Mouse (Mus musculus) embryonic facial prominence, embryonic 13.5 days (tissue): ENCODE results near the gene Ebpl. TPM values are rescaled to one million over a fixed set of nuclear protein-coding genes. Genes with fewer than 3 reads are reported as not detected.

ENCODE experiments used
- ATAC-seq: fragments of 200-750 bp; cut with Nextera tagmentation; 2 replicates; pipeline ENCODE4 v1.8.0; 2017; ENCODE audit warnings: low read depth; ENCODE audit not compliant: insufficient number of reproducible peaks, insufficient read depth, low FRiP score, low TSS enrichment
- H3K27ac ChIP-seq: fragments of 300-500 bp; sonication (generic); 2 replicates; pipeline ENCODE4 v1.5.1; 2015; ENCODE audit warnings: moderate library complexity, mild to moderate bottlenecking, inconsistent platforms
- H3K27me3 ChIP-seq: fragments of 300-500 bp; sonication (generic); 2 replicates; pipeline ENCODE4 v1.6.1; 2015; ENCODE audit warnings: mild to moderate bottlenecking, inconsistent platforms
- H3K36me3 ChIP-seq: fragments of 300-500 bp; sonication (generic); 2 replicates; pipeline ENCODE4 v1.6.1; 2015; ENCODE audit warnings: mild to moderate bottlenecking, inconsistent platforms
- H3K4me1 ChIP-seq: fragments of 300-500 bp; sonication (generic); 2 replicates; pipeline ENCODE4 v1.6.1; 2015; ENCODE audit warnings: inconsistent platforms
- H3K4me2 ChIP-seq: fragments of 300-500 bp; sonication (generic); 2 replicates; pipeline ENCODE4 v1.6.1; 2015; ENCODE audit warnings: moderate library complexity, mild to moderate bottlenecking, inconsistent platforms
- H3K4me3 ChIP-seq: fragments of 300-500 bp; sonication (generic); 2 replicates; pipeline ENCODE4 v1.5.1; 2015; ENCODE audit warnings: mild to moderate bottlenecking, inconsistent platforms
- H3K9ac ChIP-seq: fragments of 300-500 bp; sonication (generic); 2 replicates; pipeline ENCODE4 v1.6.1; 2015; ENCODE audit warnings: mild to moderate bottlenecking, inconsistent platforms
- H3K9me3 ChIP-seq: fragments of 300-500 bp; sonication (generic); 2 replicates; pipeline ENCODE4 v1.6.1; 2016; ENCODE audit warnings: inconsistent platforms
- WGBS: fragments of 180-500 bp; shearing (Covaris S2); methylation state at CpG from one replicate; pipeline ENCODE4 v1.1.7; 2015; ENCODE audit warnings: mixed read lengths; 5-methylcytosine and 5-hydroxymethylcytosine counted together
- polyA plus RNA-seq: library from polyadenylated mRNA; unstranded; fragments of >200 nt; fragmentation: Nextera tagmentation; extraction: Ambion mirVana; gene quantifications from 2 replicates; pipeline ENCODE4 v1.2.1, GENCODE M21; 2015

Ebpl gene
- polyA plus RNA-seq = 15.8 and 16.0 TPM in 2 replicates

DNA sequence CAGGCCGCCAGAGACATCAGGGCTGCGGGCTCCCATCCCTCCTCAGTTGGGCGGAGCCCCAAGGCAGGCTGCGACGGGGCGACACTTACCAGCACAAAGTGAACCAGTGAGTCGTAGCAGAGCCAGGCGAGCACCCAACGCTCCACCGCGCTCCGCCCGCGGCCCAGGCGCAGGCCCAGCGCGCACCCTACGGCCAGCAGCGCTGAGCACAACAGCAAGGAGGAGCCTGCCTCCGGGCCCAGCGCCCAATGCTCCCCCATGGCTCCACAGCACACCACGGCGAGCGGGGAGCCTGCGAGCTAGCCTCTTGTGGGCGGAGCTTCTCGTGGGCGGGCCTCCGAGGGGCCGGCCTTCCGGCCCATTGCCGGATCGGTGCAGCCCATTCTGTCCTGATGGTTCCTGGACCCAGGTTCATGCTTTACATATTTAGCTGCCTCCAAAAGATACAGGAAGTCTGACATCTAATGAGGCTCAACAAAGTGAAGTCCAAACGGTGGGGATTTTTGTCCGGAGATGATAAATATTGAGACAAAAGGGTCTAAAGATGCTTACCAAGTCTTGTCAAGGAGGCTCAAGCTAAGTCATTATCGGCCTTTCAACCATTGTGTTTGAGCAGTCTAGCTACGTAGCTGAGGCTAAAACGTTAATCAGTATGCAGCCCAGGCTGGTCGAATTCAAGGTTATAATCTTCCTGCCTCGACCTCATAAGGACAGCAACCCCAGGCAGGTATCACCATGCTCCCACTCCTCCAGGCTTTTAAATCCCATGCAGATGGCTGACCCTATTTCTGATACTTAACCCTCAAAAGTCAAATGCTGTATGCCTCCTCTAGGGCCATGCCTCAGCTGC, at the start of gene Ebpl:
Gene Ebpl (minus strand): TSS at position 309 of the 850 bp plus-strand sequence.
- H3K36me3 ChIP-seq = peaks cover 4% of the 10 kb centered on the region; the same call in 1 of the 2 replicates
- H3K4me1 ChIP-seq = peaks cover 11% of the 10 kb centered on the region
- H3K4me3 ChIP-seq = peak within 1 kb of the TSS; percentile 70
- peak within 1 kb of the TSS; percentile 63 for H3K4me2 ChIP-seq
- peak within 1 kb of the TSS; percentile 84 for H3K9ac ChIP-seq
- H3K9me3 ChIP-seq = no peaks in the 10 kb centered on the region
- peak; percentile 83 for ATAC-seq
- H3K27me3 ChIP-seq = no peaks in the 10 kb centered on the region
- WGBS = under 1% methylated on average over 40 of the region's 40 CpGs
- peak within 1 kb of the TSS; percentile 85 for H3K27ac ChIP-seq

GRCm38 (mm10) chr14:61410020-61410419, 49.8 kb upstream of the Ebpl start:
- WGBS = 40% methylated on average over 2 of the region's 2 CpGs
- H3K4me3 ChIP-seq = no peak overlapping the region
- no peak overlapping the region for H3K4me2 ChIP-seq
- no peaks in the 10 kb centered on the region for H3K9me3 ChIP-seq
- peaks cover 21% of the 10 kb centered on the region for H3K4me1 ChIP-seq
- no peak overlapping the region for H3K9ac ChIP-seq
- H3K36me3 ChIP-seq = 0 out of 2 replicates have a peak, but pooled peaks cover 2% of the 10 kb centered on the region
- no peak for ATAC-seq
- no peak overlapping the region for H3K27ac ChIP-seq
- no peaks in the 10 kb centered on the region for H3K27me3 ChIP-seq

GRCm38 (mm10) chr14:61407055-61407454, 46.8 kb upstream of the Ebpl start:
- peaks cover 5% of the 10 kb centered on the region for H3K36me3 ChIP-seq
- no peak for ATAC-seq
- H3K9me3 ChIP-seq = no peaks in the 10 kb centered on the region
- peaks cover 18% of the 10 kb centered on the region; the same call in 1 of the 2 replicates for H3K4me1 ChIP-seq
- H3K4me2 ChIP-seq = no peak overlapping the region
- WGBS = 94% methylated on average over 3 of the region's 3 CpGs
- H3K27me3 ChIP-seq = no peaks in the 10 kb centered on the region
- H3K9ac ChIP-seq = no peak overlapping the region
- H3K4me3 ChIP-seq = no peak overlapping the region
- H3K27ac ChIP-seq = no peak overlapping the region

- Histone ChIP-seq H3K9ac (no peak overlapping the region), H3K4me1 (peaks cover 18% of the 10 kb centered on the region; the same call in 1 of the 2 replicates)
Measured at GRCm38 (mm10) chr14:61405761-61406160, 45.5 kb upstream of the Ebpl start.

DNA sequence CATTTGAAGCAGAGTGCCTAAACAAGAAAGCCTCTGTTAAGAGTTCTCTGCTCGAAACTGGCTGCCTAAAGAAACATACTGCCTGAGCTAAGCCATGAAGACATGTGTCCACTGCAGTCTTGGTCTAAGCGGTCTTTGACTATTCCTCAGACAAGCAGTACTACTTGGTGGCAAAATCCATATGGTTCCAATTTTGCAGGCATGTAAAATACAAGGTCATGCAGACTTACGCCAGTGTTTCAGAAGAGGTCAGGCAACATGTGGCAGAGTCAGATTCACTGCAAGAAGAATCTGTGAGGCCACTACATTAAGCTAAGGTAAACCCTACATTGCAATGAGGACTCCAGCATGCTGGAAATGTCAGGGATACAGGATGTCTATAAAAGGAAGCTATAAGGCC, 44.7 kb upstream of the Ebpl start:
- Histone ChIP-seq H3K27ac (no peak overlapping the region), H3K9me3 (no peaks in the 10 kb centered on the region), H3K27me3 (no peaks in the 10 kb centered on the region), H3K9ac (no peak overlapping the region), H3K4me2 (no peak overlapping the region), H3K4me3 (no peak overlapping the region), H3K4me1 (peaks cover 11% of the 10 kb centered on the region; the same call in 1 of the 2 replicates), H3K36me3 (peaks cover 14% of the 10 kb centered on the region)
- WGBS = 42% methylated on average over 3 of the region's 3 CpGs
- ATAC-seq = no peak

More at GRCm38 (mm10) chr14:61405761-61406160, 45.5 kb upstream of the Ebpl start:
- H3K27ac ChIP-seq = no peak overlapping the region
- H3K4me3 ChIP-seq = no peak overlapping the region
- H3K4me2 ChIP-seq = no peak overlapping the region
- H3K9me3 ChIP-seq = no peaks in the 10 kb centered on the region
- peaks cover 10% of the 10 kb centered on the region for H3K36me3 ChIP-seq
- no peak for ATAC-seq
- H3K27me3 ChIP-seq = no peaks in the 10 kb centered on the region

DNA sequence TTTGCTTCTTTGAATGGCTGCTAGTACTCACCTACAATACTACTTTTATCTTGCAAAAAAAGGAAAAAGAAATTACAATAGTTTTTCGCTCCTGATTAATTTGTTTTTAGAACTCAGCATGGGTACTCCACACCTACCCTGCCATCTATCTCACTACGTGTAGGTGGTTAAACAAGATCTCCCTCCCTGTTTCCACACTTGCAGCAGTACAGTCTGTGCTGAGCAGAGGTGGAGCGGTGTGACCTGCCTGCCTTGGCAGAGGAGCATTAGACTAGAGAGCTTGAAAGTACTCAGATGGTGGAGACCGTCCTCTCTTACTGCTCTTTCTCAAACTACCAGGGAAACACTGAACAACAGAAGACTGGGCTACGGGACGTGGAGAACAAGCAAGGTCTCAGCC, 34.5 kb upstream of the Ebpl start:
- no peak overlapping the region for H3K9ac ChIP-seq
- 92% methylated on average over 6 of the region's 6 CpGs for WGBS
- H3K36me3 ChIP-seq = peaks cover 23% of the 10 kb centered on the region
- no peaks in the 10 kb centered on the region for H3K4me1 ChIP-seq
- no peak for ATAC-seq
- no peaks in the 10 kb centered on the region for H3K9me3 ChIP-seq
- H3K4me2 ChIP-seq = no peak overlapping the region
- no peaks in the 10 kb centered on the region for H3K27me3 ChIP-seq
- no peak overlapping the region for H3K27ac ChIP-seq
- H3K4me3 ChIP-seq = no peak overlapping the region

- no peak overlapping the region for H3K9ac ChIP-seq
- no peaks in the 10 kb centered on the region for H3K27me3 ChIP-seq
- peaks cover 30% of the 10 kb centered on the region for H3K36me3 ChIP-seq
- H3K4me2 ChIP-seq = no peak overlapping the region
- no peaks in the 10 kb centered on the region for H3K9me3 ChIP-seq
- no peak overlapping the region for H3K4me3 ChIP-seq
- no peak overlapping the region for H3K27ac ChIP-seq
- ATAC-seq = no peak
- WGBS = 85% methylated on average over 3 of the region's 3 CpGs
- no peaks in the 10 kb centered on the region for H3K4me1 ChIP-seq
Measured at GRCm38 (mm10) chr14:61390586-61390985, 30.3 kb upstream of the Ebpl start.

GRCm38 (mm10) chr14:61367290-61367689, 7.1 kb upstream of the Ebpl start:
- no peaks in the 10 kb centered on the region for H3K9me3 ChIP-seq
- no peak overlapping the region for H3K4me2 ChIP-seq
- H3K27ac ChIP-seq = no peak overlapping the region
- ATAC-seq = no peak
- H3K36me3 ChIP-seq = peaks cover 28% of the 10 kb centered on the region
- H3K9ac ChIP-seq = no peak overlapping the region
- 90% methylated on average over 2 of the region's 2 CpGs for WGBS
- H3K27me3 ChIP-seq = no peaks in the 10 kb centered on the region
- no peaks in the 10 kb centered on the region for H3K4me1 ChIP-seq
- no peak overlapping the region for H3K4me3 ChIP-seq

DNA sequence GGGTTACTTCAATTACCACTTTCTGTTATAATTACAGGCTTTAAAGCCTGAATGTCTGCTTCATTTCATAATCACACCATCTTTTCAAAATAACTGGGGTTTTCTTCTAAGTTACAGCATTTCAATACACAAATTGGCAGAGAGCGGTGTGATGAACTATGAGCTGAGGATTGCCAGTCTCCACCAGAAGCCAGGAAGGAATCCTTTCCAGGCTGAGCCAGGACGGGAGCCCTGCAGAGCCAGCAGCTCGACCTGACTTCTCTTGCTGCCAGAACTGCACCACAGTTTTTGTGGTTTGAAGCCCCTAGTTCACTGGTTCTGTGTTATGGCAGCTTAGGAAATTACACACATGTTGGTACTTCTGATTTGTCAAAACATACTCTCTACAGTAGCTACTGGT, 4.4 kb upstream of the Ebpl start:
- no peaks in the 10 kb centered on the region for H3K9me3 ChIP-seq
- ATAC-seq = no peak
- 70% methylated on average over 3 of the region's 3 CpGs for WGBS

DNA sequence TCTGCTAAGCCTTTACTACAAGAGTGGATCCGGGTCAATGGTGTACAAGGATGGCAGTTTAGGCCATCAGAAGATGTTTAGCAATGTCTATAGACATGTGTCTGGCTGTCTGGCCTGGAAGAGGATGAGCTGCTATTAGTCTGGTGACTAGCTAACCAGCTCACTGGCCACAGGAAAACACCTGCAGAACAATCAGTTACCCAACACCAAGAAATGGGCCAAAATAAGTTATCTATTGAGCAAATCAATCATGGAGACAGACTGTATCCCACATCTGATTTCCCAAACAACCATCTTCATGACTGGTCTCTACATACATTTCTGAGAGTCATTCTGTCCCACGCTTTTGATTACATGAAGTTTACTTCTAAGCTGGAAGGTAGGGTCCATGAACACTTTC, 3.5 kb upstream of the Ebpl start:
- Histone ChIP-seq H3K27me3 (no peaks in the 10 kb centered on the region), H3K9ac (no peak overlapping the region), H3K27ac (no peak overlapping the region), H3K4me1 (peaks cover 11% of the 10 kb centered on the region), H3K4me2 (no peak overlapping the region), H3K9me3 (no peaks in the 10 kb centered on the region), H3K36me3 (peaks cover 6% of the 10 kb centered on the region), H3K4me3 (no peak overlapping the region)
- 92% methylated on average over 2 of the region's 2 CpGs for WGBS
- ATAC-seq = no peak

More for the DNA sequence above, 4.4 kb upstream of the Ebpl start:
- H3K4me3 ChIP-seq = no peak overlapping the region
- H3K27ac ChIP-seq = no peak overlapping the region
- H3K4me2 ChIP-seq = no peak overlapping the region
- peaks cover 6% of the 10 kb centered on the region for H3K4me1 ChIP-seq
- H3K9ac ChIP-seq = no peak overlapping the region
- H3K27me3 ChIP-seq = no peaks in the 10 kb centered on the region
- peaks cover 9% of the 10 kb centered on the region for H3K36me3 ChIP-seq

- H3K36me3 ChIP-seq = peaks cover 4% of the 10 kb centered on the region
- no peaks in the 10 kb centered on the region for H3K9me3 ChIP-seq
- 93% methylated on average over 2 of the region's 2 CpGs for WGBS
- no peak for ATAC-seq
- H3K4me3 ChIP-seq = no peak overlapping the region
- H3K27me3 ChIP-seq = no peaks in the 10 kb centered on the region
- H3K27ac ChIP-seq = no peak overlapping the region
- H3K4me1 ChIP-seq = peaks cover 11% of the 10 kb centered on the region
- no peak overlapping the region for H3K4me2 ChIP-seq
- no peak overlapping the region for H3K9ac ChIP-seq
Measured at GRCm38 (mm10) chr14:61362268-61362667, 2.0 kb upstream of the Ebpl start.

GRCm38 (mm10) chr14:61360981-61361511, 807 bp upstream of the Ebpl start:
- H3K4me1 ChIP-seq = peaks cover 11% of the 10 kb centered on the region
- H3K4me2 ChIP-seq = peak overlapping the region; percentile 63
- no peaks in the 10 kb centered on the region; the same call in 1 of the 2 replicates for H3K36me3 ChIP-seq
- peak overlapping the region; percentile 84 for H3K9ac ChIP-seq
- no peaks in the 10 kb centered on the region for H3K9me3 ChIP-seq
- peak overlapping the region; percentile 70 for H3K4me3 ChIP-seq
- H3K27me3 ChIP-seq = no peaks in the 10 kb centered on the region
- ATAC-seq = no peak
- WGBS = 50% methylated on average over 3 of the region's 3 CpGs
- peak overlapping the region; percentile 85; the same call in 1 of the 2 replicates for H3K27ac ChIP-seq
